ENCODE assay signal across 1 mouse cellular context in the genomic region with DNA sequence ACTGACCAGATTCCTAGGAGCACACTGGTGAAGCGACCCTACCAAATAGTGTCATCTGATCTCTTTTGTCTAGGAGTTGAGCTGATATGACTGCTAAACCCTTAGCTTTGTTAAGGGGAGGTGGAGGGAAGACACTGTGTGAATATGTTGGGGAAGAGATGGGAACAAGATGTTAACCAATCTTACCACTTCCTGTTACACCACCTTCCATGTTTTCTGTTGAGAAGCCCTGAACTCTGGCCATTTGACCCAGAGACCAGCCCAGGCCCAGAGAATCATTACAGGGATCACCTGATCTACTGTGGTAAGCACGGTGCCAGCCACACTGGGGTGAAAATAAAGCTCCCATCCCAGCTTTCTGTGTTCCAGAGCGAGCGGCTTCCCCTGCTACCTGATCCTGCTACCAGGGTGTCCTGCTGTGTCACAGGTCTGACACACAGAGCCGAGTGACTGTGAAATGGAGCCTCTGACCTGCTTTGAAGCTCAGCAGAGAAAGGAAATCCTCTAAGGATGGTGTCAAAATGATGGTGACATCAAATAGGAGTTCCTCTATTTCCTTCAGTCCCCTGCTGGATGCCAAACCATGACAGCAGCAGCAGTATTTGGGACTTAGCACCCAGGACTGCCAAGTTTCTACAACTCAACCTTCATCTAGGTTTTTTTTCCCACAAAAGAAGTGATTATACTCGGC.
TF ChIP-seq lines count a peak whose summit lies in the region.

No protein-coding gene starts in this region.

TF ChIP-seq in CH12.LX, 34 proteins besides CTCF, POLR2A, EP300 and RAD21:
- TF ChIP-seq ZKSCAN1 (IDR thresholded peaks at IDR 0.05; ENCODE audit: borderline replicate concordance, low read depth, low read length) (no peak), JUN (IDR thresholded peaks at IDR 0.05; ENCODE audit: insufficient read depth, low read depth, low read length) (no peak), MYC (IDR thresholded peaks at IDR 0.05; ENCODE audit: low read depth, low read length) (no peak), KAT2A (IDR thresholded peaks at IDR 0.05; ENCODE audit: insufficient replicate concordance, low read length) (no peak), CHD2 (IDR thresholded peaks at IDR 0.05; ENCODE audit: low read length) (no peak), MAFK (IDR thresholded peaks at IDR 0.05; ENCODE audit: insufficient replicate concordance, low read length) (no peak), TBP (conservative IDR thresholded peaks at IDR 0.05; ENCODE audit: low read depth, low read length) (no peak), TCF12 (IDR thresholded peaks at IDR 0.05; ENCODE audit: low read depth, low read length) (no peak), HCFC1 (IDR thresholded peaks at IDR 0.05; ENCODE audit: low read depth, low read length) (no peak), ZC3H11A (IDR thresholded peaks at IDR 0.05; ENCODE audit: low read depth, low read length) (no peak), USF2 (conservative IDR thresholded peaks at IDR 0.05; ENCODE audit: low read depth, low read length) (no peak)
